Mouse (Mus musculus) lung, embryonic 14.5 days (tissue): ENCODE measurements at regions not wholly inside any gene's neighbourhood (a gene's known extent, or its start where the extent isn't known, plus 50 kb on each side); places are given as distances from the start of the nearest gene placed in this dataset.

Source experiments
- ATAC-seq: fragments of 200-750 bp; cut with Nextera tagmentation; 2 replicates; pipeline ENCODE4 v1.8.0; 2017; ENCODE audit warnings: mild to moderate bottlenecking, moderate TSS enrichment, moderate library complexity; ENCODE audit not compliant: insufficient read depth
- DNase-seq: peaks from one replicate; pipeline ENCODE4 v3.0.0-alpha.2; 2015
- H3K27ac ChIP-seq: fragments of 300-500 bp; sonication (generic); 2 replicates; pipeline ENCODE4 v1.5.1; 2014; ENCODE audit warnings: low read depth, mild to moderate bottlenecking, moderate library complexity
- H3K27me3 ChIP-seq: fragments of 300-500 bp; sonication (generic); 2 replicates; pipeline ENCODE4 v1.6.1; 2014; ENCODE audit warnings: low read length, control low read depth; ENCODE audit not compliant: insufficient read depth
- H3K36me3 ChIP-seq: fragments of 300-500 bp; sonication (generic); 2 replicates; pipeline ENCODE4 v1.6.1; 2014; ENCODE audit warnings: control low read depth; ENCODE audit not compliant: insufficient read depth
- H3K4me1 ChIP-seq: fragments of 300-500 bp; sonication (generic); 2 replicates; pipeline ENCODE4 v1.6.1; 2014; ENCODE audit warnings: antibody characterized with exemption, control low read depth; ENCODE audit not compliant: insufficient read depth
- H3K4me2 ChIP-seq: fragments of 300-500 bp; sonication (generic); 2 replicates; pipeline ENCODE4 v1.6.1; 2014; ENCODE audit warnings: mild to moderate bottlenecking
- H3K4me3 ChIP-seq: fragments of 300-500 bp; sonication (generic); 2 replicates; pipeline ENCODE4 v1.5.1; 2014; ENCODE audit warnings: low read depth, low read length
- H3K9ac ChIP-seq: fragments of 300-500 bp; sonication (generic); 2 replicates; pipeline ENCODE4 v1.6.1; 2014
- H3K9me3 ChIP-seq: fragments of 300-500 bp; sonication (generic); 2 replicates; pipeline ENCODE4 v1.6.1; 2016; ENCODE audit warnings: low read depth, low read length, control low read depth
- CTCF ChIP-seq: IDR thresholded peaks from 2 replicates; pipeline ENCODE4 v1.5.1; 2016; ENCODE audit warnings: antibody characterized with exemption, low read depth
- WGBS: fragments of 180-500 bp; shearing (Covaris S2); extraction: QIAGEN DNeasy Blood & Tissue Kit; methylation state at CpG from one replicate; pipeline ENCODE4 v1.1.7; 2014; 5-methylcytosine and 5-hydroxymethylcytosine counted together

- Histone ChIP-seq H3K4me2 (no peak overlapping the region), H3K27me3 (no peaks in the 10 kb centered on the region), H3K27ac (no peak overlapping the region), H3K36me3 (no peaks in the 10 kb centered on the region), H3K9ac (no peak overlapping the region), H3K4me3 (no peak overlapping the region), H3K4me1 (no peaks in the 10 kb centered on the region), H3K9me3 (no peaks in the 10 kb centered on the region)
- ATAC-seq (no peak), DNase-seq (no peak)
- 90% methylated on average over 14 of the region's 14 CpGs for WGBS
- no peak for TF ChIP-seq CTCF
These were observed 135.1 kb downstream of the Bcat1 start for GRCm38 (mm10) chr6:144940871-144941380.

GRCm38 (mm10) chr6:144938613-144939236, 137.3 kb downstream of the Bcat1 start:
- H3K4me3 ChIP-seq: no peak overlapping the region
- H3K36me3 ChIP-seq: no peaks in the 10 kb centered on the region
- H3K4me1 ChIP-seq: no peaks in the 10 kb centered on the region
- no peak overlapping the region for H3K4me2 ChIP-seq
- WGBS: 70% methylated on average over 12 of the region's 12 CpGs
- DNase-seq (no peak), ATAC-seq (no peak)
- H3K9me3 ChIP-seq: no peaks in the 10 kb centered on the region
- no peak overlapping the region for H3K9ac ChIP-seq
- no peak overlapping the region for H3K27ac ChIP-seq
- H3K27me3 ChIP-seq: no peaks in the 10 kb centered on the region
- TF ChIP-seq CTCF: no peak

- H3K4me3 ChIP-seq: no peak overlapping the region
- no peak for DNase-seq
- no peaks in the 10 kb centered on the region for H3K9me3 ChIP-seq
- no peak overlapping the region for H3K4me2 ChIP-seq
- WGBS: 71% methylated on average over 7 of the region's 7 CpGs
- no peaks in the 10 kb centered on the region for H3K27me3 ChIP-seq
- no peaks in the 10 kb centered on the region for H3K36me3 ChIP-seq
- H3K4me1 ChIP-seq: no peaks in the 10 kb centered on the region
- no peak overlapping the region for H3K27ac ChIP-seq
- ATAC-seq: no peak
- TF ChIP-seq CTCF: no peak
- no peak overlapping the region for H3K9ac ChIP-seq
These were observed 138.8 kb downstream of the Bcat1 start for GRCm38 (mm10) chr6:144937211-144937610.

DNA sequence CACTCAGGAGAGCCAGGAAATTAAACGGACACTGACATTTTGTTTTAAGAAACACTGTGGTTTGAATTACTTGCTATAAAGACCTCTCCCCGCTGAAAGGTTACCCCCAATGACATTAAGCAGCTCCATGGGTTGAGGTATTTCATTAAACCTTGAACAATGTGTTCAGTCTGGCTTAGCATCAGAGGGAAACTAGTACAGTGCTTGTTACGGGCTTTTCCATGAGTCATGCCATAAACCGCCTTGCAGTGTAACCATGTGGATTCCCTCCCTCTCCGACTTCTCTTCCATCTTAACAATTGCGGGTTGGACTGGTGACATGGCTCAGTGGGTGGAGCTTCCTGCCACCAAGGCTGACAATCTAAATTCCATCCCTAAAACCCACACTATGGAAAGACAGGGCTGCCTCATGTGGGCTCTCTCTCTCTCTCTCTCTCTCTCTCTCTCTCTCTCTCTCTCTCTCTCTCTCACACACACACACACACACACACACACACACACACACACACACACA, 142.2 kb downstream of the Bcat1 start:
- no peak for ATAC-seq
- 69% methylated on average over 6 of the region's 6 CpGs for WGBS
- Histone ChIP-seq H3K4me1 (no peaks in the 10 kb centered on the region), H3K9me3 (no peaks in the 10 kb centered on the region), H3K27ac (no peak overlapping the region), H3K27me3 (no peaks in the 10 kb centered on the region), H3K4me3 (no peak overlapping the region), H3K36me3 (no peaks in the 10 kb centered on the region), H3K4me2 (no peak overlapping the region), H3K9ac (no peak overlapping the region)
- no peak for TF ChIP-seq CTCF
- no peak for DNase-seq

DNA sequence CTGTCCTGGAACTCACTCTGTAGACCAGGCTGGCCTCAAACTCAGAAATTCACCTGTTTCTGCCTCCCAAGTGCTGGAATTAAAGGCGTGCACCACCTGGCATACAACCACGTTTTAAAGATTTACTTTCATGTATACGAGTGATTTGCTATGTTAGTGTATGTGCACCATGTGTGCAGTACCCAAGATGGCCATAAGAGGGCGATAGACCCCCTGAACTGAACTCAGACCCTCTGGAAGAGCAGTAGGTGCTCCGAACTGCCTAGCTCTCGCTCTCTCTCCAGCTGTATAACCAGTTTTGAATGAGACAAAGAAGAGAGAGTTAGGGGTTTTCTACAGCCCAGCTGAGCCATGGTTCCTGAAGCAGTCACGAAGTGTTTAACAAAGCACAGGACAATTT, 143.6 kb downstream of the Bcat1 start:
- H3K4me3 ChIP-seq: no peak overlapping the region
- no peak overlapping the region for H3K4me2 ChIP-seq
- H3K27me3 ChIP-seq: no peaks in the 10 kb centered on the region
- WGBS: 85% methylated on average over 7 of the region's 7 CpGs
- no peaks in the 10 kb centered on the region for H3K9me3 ChIP-seq
- TF ChIP-seq CTCF: peak; percentile 42
- H3K36me3 ChIP-seq: no peaks in the 10 kb centered on the region
- no peak overlapping the region for H3K9ac ChIP-seq
- DNase-seq (no peak), ATAC-seq (no peak)
- peaks cover 3% of the 10 kb centered on the region; the same call in 1 of the 2 replicates for H3K4me1 ChIP-seq
- no peak overlapping the region for H3K27ac ChIP-seq

GRCm38 (mm10) chr6:144929959-144930358, 146.0 kb downstream of the Bcat1 start:
- 78% methylated on average over 4 of the region's 4 CpGs for WGBS
- H3K27ac ChIP-seq: no peak overlapping the region
- DNase-seq (no peak), ATAC-seq (no peak)
- no peaks in the 10 kb centered on the region for H3K9me3 ChIP-seq
- H3K4me3 ChIP-seq: no peak overlapping the region
- no peaks in the 10 kb centered on the region for H3K27me3 ChIP-seq
- peaks cover 8% of the 10 kb centered on the region; the same call in 1 of the 2 replicates for H3K4me1 ChIP-seq
- no peak overlapping the region for H3K9ac ChIP-seq
- no peaks in the 10 kb centered on the region for H3K36me3 ChIP-seq
- no peak overlapping the region for H3K4me2 ChIP-seq
- no peak for TF ChIP-seq CTCF

- DNase-seq: no peak
- WGBS: 52% methylated on average over 5 of the region's 5 CpGs
- Histone ChIP-seq H3K9me3 (no peaks in the 10 kb centered on the region), H3K27ac (no peak overlapping the region), H3K4me2 (no peak overlapping the region), H3K27me3 (no peaks in the 10 kb centered on the region), H3K4me1 (peaks cover 8% of the 10 kb centered on the region; the same call in 1 of the 2 replicates), H3K36me3 (no peaks in the 10 kb centered on the region), H3K4me3 (no peak overlapping the region), H3K9ac (no peak overlapping the region)
- no peak for TF ChIP-seq CTCF
- no peak for ATAC-seq
These were observed 146.6 kb downstream of the Bcat1 start for GRCm38 (mm10) chr6:144929262-144929855.
